Mouse (Mus musculus): ENCODE data around the gene Oas1d. TPM values are rescaled to one million over a fixed set of nuclear protein-coding genes. Genes with fewer than 3 reads are reported as not detected.

Gene Oas1d
- total and polyA plus RNA-seq, 2 experiments: not detected

GRCm38 (mm10) chr5:120927036-120927435 lies 12.7 kb downstream of the Oas1d start:
- no peaks in the 10 kb centered on the region for H3K79me2 ChIP-seq (ENCODE audit: control insufficient read depth, insufficient read depth, low read length)
- H3K36me3 ChIP-seq (ENCODE audit: control insufficient read depth, insufficient read depth, low read length): no peaks in the 10 kb centered on the region
- H3K27ac ChIP-seq (replicated peaks; ENCODE audit: insufficient read depth, low read depth, low read length): no peak overlapping the region
- TF ChIP-seq POLR2A (IDR thresholded peaks at IDR 0.05; ENCODE audit: extremely low read depth, insufficient read depth, low read length) (no peak), CTCF (IDR thresholded peaks at IDR 0.05; ENCODE audit: low read depth, low read length) (peak; percentile 35; the same call in 1 of the 2 replicates)
- no peak overlapping the region for H3K9ac ChIP-seq (ENCODE audit: low read depth, low read length)
- no peaks in the 10 kb centered on the region for H3K4me1 ChIP-seq (ENCODE audit: control insufficient read depth, insufficient read depth, low read length)
- H3K27me3 ChIP-seq (ENCODE audit: control insufficient read depth, insufficient read depth, low read length): 0 out of 2 replicates have a peak, but pooled peaks cover 3% of the 10 kb centered on the region
- WGBS: 7% methylated on average over 1 of the region's 1 CpGs
- no peak overlapping the region for H3K4me3 ChIP-seq (ENCODE audit: insufficient read depth, low read depth, low read length)
- DNase-seq (ENCODE audit: extremely low read depth, low read depth, low spot score): no peak

GRCm38 (mm10) chr5:120933966-120934365 lies 19.6 kb downstream of the Oas1d start:
- Histone ChIP-seq H3K27ac (replicated peaks; ENCODE audit: insufficient read depth, low read depth, low read length) (no peak overlapping the region), H3K36me3 (ENCODE audit: control insufficient read depth, insufficient read depth, low read length) (no peaks in the 10 kb centered on the region), H3K79me2 (ENCODE audit: control insufficient read depth, insufficient read depth, low read length) (no peaks in the 10 kb centered on the region), H3K27me3 (ENCODE audit: control insufficient read depth, insufficient read depth, low read length) (0 out of 2 replicates have a peak, but pooled peaks cover 3% of the 10 kb centered on the region), H3K9ac (ENCODE audit: low read depth, low read length) (no peak overlapping the region), H3K4me1 (ENCODE audit: control insufficient read depth, insufficient read depth, low read length) (no peaks in the 10 kb centered on the region), H3K4me3 (ENCODE audit: insufficient read depth, low read depth, low read length) (no peak overlapping the region)
- no peak for TF ChIP-seq CTCF (IDR thresholded peaks at IDR 0.05; ENCODE audit: low read depth, low read length)
- TF ChIP-seq POLR2A (IDR thresholded peaks at IDR 0.05; ENCODE audit: extremely low read depth, insufficient read depth, low read length): no peak
- DNase-seq (ENCODE audit: extremely low read depth, low read depth, low spot score): no peak
- WGBS: 38% methylated on average over 5 of the region's 5 CpGs

- H3K4me3 ChIP-seq (ENCODE audit: insufficient read depth, low read depth, low read length): no peak overlapping the region
- WGBS: 84% methylated on average over 4 of the region's 4 CpGs
- H3K27ac ChIP-seq (replicated peaks; ENCODE audit: insufficient read depth, low read depth, low read length): no peak overlapping the region
- no peaks in the 10 kb centered on the region for H3K27me3 ChIP-seq (ENCODE audit: control insufficient read depth, insufficient read depth, low read length)
- H3K36me3 ChIP-seq (ENCODE audit: control insufficient read depth, insufficient read depth, low read length): no peaks in the 10 kb centered on the region
- H3K9ac ChIP-seq (ENCODE audit: low read depth, low read length): no peak overlapping the region
- H3K79me2 ChIP-seq (ENCODE audit: control insufficient read depth, insufficient read depth, low read length): no peaks in the 10 kb centered on the region
- H3K4me1 ChIP-seq (ENCODE audit: control insufficient read depth, insufficient read depth, low read length): no peaks in the 10 kb centered on the region
- no peak for DNase-seq (ENCODE audit: extremely low read depth, low read depth, low spot score)
- no peak for TF ChIP-seq POLR2A (IDR thresholded peaks at IDR 0.05; ENCODE audit: extremely low read depth, insufficient read depth, low read length)
- no peak for TF ChIP-seq CTCF (IDR thresholded peaks at IDR 0.05; ENCODE audit: low read depth, low read length)
Measured at GRCm38 (mm10) chr5:120937841-120938240, 23.5 kb downstream of the Oas1d start.

GRCm38 (mm10) chr5:120938586-120938985 lies 24.2 kb downstream of the Oas1d start:
- H3K27me3 ChIP-seq (ENCODE audit: control insufficient read depth, insufficient read depth, low read length): no peaks in the 10 kb centered on the region
- no peak overlapping the region for H3K27ac ChIP-seq (replicated peaks; ENCODE audit: insufficient read depth, low read depth, low read length)
- H3K36me3 ChIP-seq (ENCODE audit: control insufficient read depth, insufficient read depth, low read length): no peaks in the 10 kb centered on the region
- TF ChIP-seq POLR2A (IDR thresholded peaks at IDR 0.05; ENCODE audit: extremely low read depth, insufficient read depth, low read length): no peak
- H3K4me3 ChIP-seq (ENCODE audit: insufficient read depth, low read depth, low read length): no peak overlapping the region
- 39% methylated on average over 8 of the region's 8 CpGs for WGBS
- no peak for DNase-seq (ENCODE audit: extremely low read depth, low read depth, low spot score)
- no peaks in the 10 kb centered on the region for H3K79me2 ChIP-seq (ENCODE audit: control insufficient read depth, insufficient read depth, low read length)
- no peak overlapping the region for H3K9ac ChIP-seq (ENCODE audit: low read depth, low read length)
- H3K4me1 ChIP-seq (ENCODE audit: control insufficient read depth, insufficient read depth, low read length): no peaks in the 10 kb centered on the region

GRCm38 (mm10) chr5:120942076-120942475 lies 27.7 kb downstream of the Oas1d start:
- H3K36me3 ChIP-seq (ENCODE audit: control insufficient read depth, insufficient read depth, low read length): no peaks in the 10 kb centered on the region
- no peak for DNase-seq (ENCODE audit: extremely low read depth, low read depth, low spot score)
- H3K27ac ChIP-seq (replicated peaks; ENCODE audit: insufficient read depth, low read depth, low read length): no peak overlapping the region
- no peak overlapping the region for H3K4me3 ChIP-seq (ENCODE audit: insufficient read depth, low read depth, low read length)
- H3K27me3 ChIP-seq (ENCODE audit: control insufficient read depth, insufficient read depth, low read length): no peaks in the 10 kb centered on the region
- H3K4me1 ChIP-seq (ENCODE audit: control insufficient read depth, insufficient read depth, low read length): no peaks in the 10 kb centered on the region
- 69% methylated on average over 10 of the region's 10 CpGs for WGBS
- no peak for TF ChIP-seq POLR2A (IDR thresholded peaks at IDR 0.05; ENCODE audit: extremely low read depth, insufficient read depth, low read length)
- no peak for TF ChIP-seq CTCF (IDR thresholded peaks at IDR 0.05; ENCODE audit: low read depth, low read length)
- no peaks in the 10 kb centered on the region for H3K79me2 ChIP-seq (ENCODE audit: control insufficient read depth, insufficient read depth, low read length)
- no peak overlapping the region for H3K9ac ChIP-seq (ENCODE audit: low read depth, low read length)

GRCm38 (mm10) chr5:120952242-120952770 lies 38.0 kb downstream of the Oas1d start:
- Histone ChIP-seq H3K27ac (replicated peaks; ENCODE audit: insufficient read depth, low read depth, low read length) (no peak overlapping the region), H3K4me1 (ENCODE audit: control insufficient read depth, insufficient read depth, low read length) (no peaks in the 10 kb centered on the region), H3K4me3 (ENCODE audit: insufficient read depth, low read depth, low read length) (no peak overlapping the region), H3K36me3 (ENCODE audit: control insufficient read depth, insufficient read depth, low read length) (no peaks in the 10 kb centered on the region), H3K27me3 (ENCODE audit: control insufficient read depth, insufficient read depth, low read length) (0 out of 2 replicates have a peak, but pooled peaks cover 2% of the 10 kb centered on the region), H3K9ac (ENCODE audit: low read depth, low read length) (no peak overlapping the region), H3K79me2 (ENCODE audit: control insufficient read depth, insufficient read depth, low read length) (no peaks in the 10 kb centered on the region)
- TF ChIP-seq POLR2A (IDR thresholded peaks at IDR 0.05; ENCODE audit: extremely low read depth, insufficient read depth, low read length) (no peak), CTCF (IDR thresholded peaks at IDR 0.05; ENCODE audit: low read depth, low read length) (no peak)
- no peak for DNase-seq (ENCODE audit: extremely low read depth, low read depth, low spot score)
- WGBS: 65% methylated on average over 10 of the region's 10 CpGs
